Mouse (Mus musculus): ENCODE results near the gene Ect2. TPM values are rescaled to one million over a fixed set of nuclear protein-coding genes. Genes with fewer than 3 reads are reported as not detected.

Gene Ect2
- polyA plus RNA-seq, 1 experiment from 2014 or later, result 52.3 TPM

Other genes with a start within 250 kb of the Ect2 start
- 18.1 and 21.3 TPM in 2 replicates for gene Nceh1, start 29.1 kb upstream of the Ect2 start, polyA plus RNA-seq (2014; fragmentation: Nextera tagmentation; extraction: Ambion mirVana)
- 0.23 and 0.30 TPM in 2 replicates for gene Tnfsf10, start 163.2 kb upstream of the Ect2 start, polyA plus RNA-seq (2014; fragmentation: Nextera tagmentation; extraction: Ambion mirVana)
- gene Ghsr, start 217.5 kb upstream of the Ect2 start, polyA plus RNA-seq (2014; fragmentation: Nextera tagmentation; extraction: Ambion mirVana), result not detected in 2 replicates

All from heart, embryonic 14.5 days (tissue).